Mouse (Mus musculus): ENCODE results near the gene Ripor1.

DNA sequence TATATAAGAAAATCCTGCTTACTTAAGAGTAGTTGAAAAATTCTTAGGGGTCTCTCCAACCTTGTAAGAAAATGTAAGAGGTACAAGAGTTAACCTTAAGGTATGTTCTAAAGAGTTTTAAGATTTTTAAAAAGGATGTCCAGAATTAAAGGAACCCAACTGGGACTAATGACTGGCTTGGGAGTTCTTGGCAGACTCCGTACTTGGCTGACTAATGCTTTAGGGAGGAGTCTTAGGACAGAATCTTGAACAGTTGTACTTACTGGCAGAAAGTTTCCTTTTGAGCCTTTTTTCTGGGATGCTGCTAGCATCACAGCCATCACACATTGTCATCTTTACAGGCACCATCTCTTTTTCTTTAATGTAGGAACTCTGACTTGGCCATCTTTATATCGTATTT, 35.5 kb downstream of the Ripor1 start:
- TF ChIP-seq CTCF (conservative IDR thresholded peaks at IDR 0.05; ENCODE audit: low read length) = no peak
- no peak for TF ChIP-seq POU5F1 (IDR thresholded peaks at IDR 0.05; ENCODE audit: borderline replicate concordance, low read length)
